Mouse (Mus musculus) cerebellum, adult 9-11 months (tissue): ENCODE data around the gene Zfp362.
A peak's percentile ranks its signal among the peaks of the same experiment; 100 is the strongest.

Source experiments
- DNase-seq: peaks from one replicate; pipeline ENCODE4 v3.0.0; 2022

Zfp362 gene

GRCm38 (mm10) chr4:128796788-128797187 is 9.1 kb downstream of the Zfp362 start:
- DNase-seq = no peak

- DNase-seq = no peak
Observed at GRCm38 (mm10) chr4:128795596-128795995, 10.2 kb downstream of the Zfp362 start.

- DNase-seq = no peak
Observed at GRCm38 (mm10) chr4:128794198-128794597, 11.6 kb downstream of the Zfp362 start.

- no peak for DNase-seq
Observed at GRCm38 (mm10) chr4:128793710-128794109, 12.1 kb downstream of the Zfp362 start.

- no peak for DNase-seq
Observed at GRCm38 (mm10) chr4:128789646-128790045, 16.2 kb downstream of the Zfp362 start.

GRCm38 (mm10) chr4:128788108-128788507 is 17.7 kb downstream of the Zfp362 start:
- no peak for DNase-seq

GRCm38 (mm10) chr4:128787023-128787939 is 18.6 kb downstream of the Zfp362 start:
- DNase-seq = no peak

- no peak for DNase-seq
Observed at GRCm38 (mm10) chr4:128785921-128786654, 19.8 kb downstream of the Zfp362 start.

- DNase-seq = no peak
Observed at GRCm38 (mm10) chr4:128784950-128785631, 20.8 kb downstream of the Zfp362 start.

- no peak for DNase-seq
Observed at GRCm38 (mm10) chr4:128782645-128783044, 23.2 kb downstream of the Zfp362 start.

- no peak for DNase-seq
Observed at GRCm38 (mm10) chr4:128782037-128782436, 23.8 kb downstream of the Zfp362 start.

GRCm38 (mm10) chr4:128777593-128777992 is 28.3 kb downstream of the Zfp362 start:
- no peak for DNase-seq

GRCm38 (mm10) chr4:128776568-128777289 is 29.1 kb downstream of the Zfp362 start:
- DNase-seq = peak; percentile 77

GRCm38 (mm10) chr4:128774467-128774866 is 31.4 kb downstream of the Zfp362 start:
- peak; percentile 63 for DNase-seq

GRCm38 (mm10) chr4:128773820-128774219 is 32.0 kb downstream of the Zfp362 start:
- DNase-seq = no peak

- no peak for DNase-seq
Observed at GRCm38 (mm10) chr4:128770698-128771097, 35.1 kb downstream of the Zfp362 start.

- DNase-seq = no peak
Observed at GRCm38 (mm10) chr4:128769569-128770355, 36.1 kb downstream of the Zfp362 start.

GRCm38 (mm10) chr4:128768120-128768519 is 37.7 kb downstream of the Zfp362 start:
- DNase-seq = no peak

- peak; percentile 50 for DNase-seq
Observed at GRCm38 (mm10) chr4:128766929-128767328, 38.9 kb downstream of the Zfp362 start.

- no peak for DNase-seq
Observed at GRCm38 (mm10) chr4:128760029-128760428, 45.8 kb downstream of the Zfp362 start.

GRCm38 (mm10) chr4:128759214-128759613 is 46.6 kb downstream of the Zfp362 start:
- no peak for DNase-seq

GRCm38 (mm10) chr4:128755900-128756299 is 49.9 kb downstream of the Zfp362 start:
- no peak for DNase-seq
